Mouse (Mus musculus) mouse trophoblast stem cell (cell line): ENCODE measurements around the gene Psen2.

Experiments
- in situ Hi-C, 2 experiments: fragments of 300-500 bp; cut with MseI, MboI; formaldehyde crosslinking; loops; 2 replicates in 1 of 2; 3 replicates in 1 of 2; pipeline ENCODE4 v1.15.1; 2025

Gene Psen2

GRCm38 (mm10) chr1:180277563-180277962 lies 14.3 kb upstream of the Psen2 start:
- in situ Hi-C loops = no loop called here

DNA sequence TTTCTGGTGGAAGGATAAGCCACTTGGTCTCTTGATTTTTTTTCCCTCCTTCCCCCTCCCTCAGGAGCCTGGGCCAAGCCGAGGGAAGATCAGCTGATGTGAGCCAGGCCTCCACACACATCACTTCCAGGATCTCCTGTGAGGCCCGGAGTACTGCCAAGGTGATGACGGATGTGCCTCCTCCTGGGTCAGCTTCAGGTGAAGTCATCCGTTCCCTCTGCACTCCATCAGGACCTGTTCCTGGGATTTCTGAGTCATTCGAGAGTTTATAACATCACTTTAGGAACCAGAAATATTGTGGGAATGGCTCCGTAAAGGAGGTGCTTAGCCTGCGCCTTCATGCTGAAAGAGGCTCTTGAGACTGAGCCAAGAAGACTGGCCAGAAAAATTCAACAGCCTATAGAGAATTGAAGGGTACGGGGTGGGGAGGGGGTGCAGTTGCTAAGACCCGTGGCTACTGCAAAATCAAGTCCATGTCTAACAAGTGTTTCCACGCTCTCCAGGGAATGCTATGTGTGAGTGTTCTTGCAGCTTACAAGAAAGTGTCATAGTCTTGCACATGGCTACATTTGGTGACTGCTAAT lies 11.6 kb upstream of the Psen2 start:
- in situ Hi-C loops = no loop called here

- in situ Hi-C loops = loop anchor here (5.0 kb wide), 2 partner anchors 138 to 158 kb away; no protein-coding TSS in a partner anchor
These were observed 5.8 kb upstream of the Psen2 start for GRCm38 (mm10) chr1:180269033-180269432.

- in situ Hi-C loops = loop anchor here (5.0 kb wide), 2 partner anchors 139 to 159 kb away; no protein-coding TSS in a partner anchor
These were observed 5.2 kb upstream of the Psen2 start for GRCm38 (mm10) chr1:180268249-180269031.

GRCm38 (mm10) chr1:180267151-180267550 lies 3.9 kb upstream of the Psen2 start:
- in situ Hi-C loops = loop anchor here (5.0 kb wide), 2 partner anchors 140 to 160 kb away; no protein-coding TSS in a partner anchor

GRCm38 (mm10) chr1:180265399-180265798 lies 2.2 kb upstream of the Psen2 start:
- in situ Hi-C loops = loop anchor here (5.0 kb wide), 2 partner anchors 142 to 162 kb away; no protein-coding TSS in a partner anchor

DNA sequence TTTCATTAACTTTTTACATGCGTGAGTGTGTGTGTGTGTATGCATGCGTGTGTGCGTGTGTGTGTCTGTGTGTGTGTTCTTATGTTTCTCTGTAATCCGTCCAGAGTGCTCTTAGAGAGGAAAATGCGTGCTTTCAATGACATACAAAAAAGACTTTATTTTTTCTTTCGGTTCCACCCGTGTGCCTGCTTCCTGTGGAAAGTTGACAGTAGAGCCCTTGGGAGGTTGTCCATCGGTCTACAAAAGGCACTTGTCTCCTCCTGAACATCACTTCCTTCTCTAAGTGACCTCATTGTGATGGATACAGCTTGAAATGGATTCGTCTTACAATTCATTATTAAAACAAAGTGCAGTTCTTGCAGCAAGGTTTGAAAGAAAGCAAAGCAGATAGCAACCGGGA lies 1.6 kb upstream of the Psen2 start:
- in situ Hi-C loops = loop anchor here (5.0 kb wide), 2 partner anchors 142 to 162 kb away; no protein-coding TSS in a partner anchor

DNA sequence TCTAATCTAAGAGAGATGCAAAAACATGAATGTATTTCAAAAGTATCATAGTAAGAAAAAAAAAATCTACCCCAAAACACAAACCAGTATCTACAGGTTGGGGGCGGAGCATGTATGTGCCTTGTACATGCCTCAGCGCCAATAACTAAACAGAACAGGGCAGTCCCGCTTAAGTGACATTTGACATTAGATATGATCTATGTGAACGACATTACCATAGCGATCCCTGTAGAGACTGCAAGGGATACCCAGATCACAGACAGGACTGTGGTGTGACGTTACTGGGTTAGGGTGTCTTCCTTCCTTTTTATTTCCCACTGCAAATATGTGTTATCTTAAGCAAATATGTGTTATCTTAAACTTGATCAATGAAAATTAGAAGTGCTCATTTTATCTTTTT lies 1.2 kb upstream of the Psen2 start:
- in situ Hi-C loops = no loop called here

DNA sequence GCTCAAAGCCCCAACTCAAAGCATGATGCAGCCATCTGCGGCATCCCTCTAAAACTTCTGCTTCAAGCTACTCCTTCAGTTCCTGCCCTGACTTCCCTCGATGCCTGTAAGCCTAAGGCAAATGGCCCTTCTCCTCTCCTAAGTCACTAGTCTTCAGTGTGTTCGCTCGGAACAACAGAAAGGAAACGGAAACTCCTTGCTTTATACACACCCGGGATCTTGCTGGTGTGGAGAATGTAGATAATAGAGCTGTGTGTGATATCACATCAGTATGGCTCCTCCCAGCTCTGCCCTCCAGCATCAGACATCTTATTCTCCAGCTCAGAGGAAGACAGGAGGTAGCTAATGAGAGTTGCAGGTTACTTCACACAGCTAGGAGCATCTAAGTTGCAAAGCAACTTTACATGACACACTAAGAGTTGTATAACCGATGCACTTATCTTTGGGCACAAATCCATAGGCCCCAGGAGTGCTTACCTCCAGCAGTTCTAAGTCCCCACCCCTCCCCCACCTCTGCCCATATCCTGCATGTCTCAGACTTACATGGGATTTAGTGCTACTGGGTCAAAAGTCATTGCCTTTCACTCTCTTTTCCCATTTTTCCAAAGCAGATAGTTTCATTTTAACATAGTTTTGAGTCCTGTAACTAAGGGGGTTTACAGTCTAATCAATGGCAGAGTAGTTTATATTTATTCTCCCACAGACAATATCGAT lies 1.2 kb downstream of the Psen2 start:
- in situ Hi-C loops = no loop called here

GRCm38 (mm10) chr1:180261415-180261814 lies 1.8 kb downstream of the Psen2 start:
- in situ Hi-C loops = no loop called here

GRCm38 (mm10) chr1:180260886-180261285 lies 2.4 kb downstream of the Psen2 start:
- in situ Hi-C loops = no loop called here

- in situ Hi-C loops = no loop called here
These were observed 3.5 kb downstream of the Psen2 start for GRCm38 (mm10) chr1:180259753-180260152.

GRCm38 (mm10) chr1:180257446-180257845 lies 5.8 kb downstream of the Psen2 start:
- in situ Hi-C loops = no loop called here

- in situ Hi-C loops = no loop called here
These were observed 6.4 kb downstream of the Psen2 start for GRCm38 (mm10) chr1:180256866-180257265.

GRCm38 (mm10) chr1:180256138-180256674 lies 7.0 kb downstream of the Psen2 start:
- in situ Hi-C loops = no loop called here

DNA sequence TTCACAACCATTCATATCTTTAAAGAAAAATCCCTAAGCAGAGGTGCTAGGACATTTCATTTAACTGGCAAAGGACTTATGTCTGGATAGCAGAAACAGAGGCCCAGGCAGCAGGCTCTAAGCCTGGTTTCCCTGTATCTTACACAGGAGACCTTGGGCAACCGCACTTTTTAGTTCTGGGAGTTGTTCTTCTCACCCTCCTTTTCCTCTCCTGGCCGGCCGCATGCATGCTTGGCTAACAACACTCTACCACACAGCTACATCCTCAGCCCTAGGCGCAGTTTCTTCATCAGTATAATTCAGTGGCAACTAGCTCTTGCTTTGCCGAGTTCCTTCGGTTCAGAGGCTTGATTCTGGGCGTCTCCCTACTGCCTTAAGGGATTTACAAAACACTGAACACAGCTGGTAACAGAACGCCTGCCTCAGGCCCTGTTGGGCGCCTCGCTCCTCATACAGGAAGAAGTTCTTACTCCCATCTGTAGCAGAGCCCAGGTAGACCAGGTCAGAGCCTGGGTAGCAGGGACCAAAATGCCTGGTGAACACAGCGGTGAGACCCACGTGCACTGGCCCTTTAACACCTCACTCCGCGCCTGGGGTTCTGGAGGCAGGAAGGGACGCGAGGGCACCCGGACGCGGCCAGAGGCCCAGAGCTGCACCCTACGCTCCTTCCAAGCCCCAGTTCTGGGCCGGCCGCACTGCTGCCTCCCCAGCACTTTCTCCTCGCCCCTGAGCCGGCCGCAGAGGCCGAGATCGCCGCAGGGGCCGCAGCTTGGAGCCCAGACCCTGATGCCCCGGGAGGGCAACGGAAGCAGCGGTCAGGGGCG lies 7.7 kb downstream of the Psen2 start:
- in situ Hi-C loops = no loop called here

DNA sequence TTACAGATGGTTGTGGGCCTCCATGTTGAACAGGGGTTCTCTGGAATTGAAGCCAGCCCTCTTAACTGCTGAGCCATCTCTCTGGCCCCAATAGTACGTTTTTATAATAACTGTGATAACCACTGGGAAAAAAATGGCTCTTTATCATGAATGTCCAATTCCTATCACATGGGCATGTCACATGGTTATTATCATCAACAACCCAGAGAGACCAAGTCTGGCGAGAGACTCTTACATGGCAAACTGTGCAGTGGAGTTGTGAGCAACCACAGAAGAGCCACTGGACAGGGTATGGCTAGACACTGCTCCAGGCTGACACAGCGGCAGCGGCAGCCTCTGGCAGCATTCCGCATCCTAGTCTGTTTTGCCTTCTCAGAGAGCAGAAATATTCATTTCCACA lies 8.9 kb downstream of the Psen2 start:
- in situ Hi-C loops = no loop called here

DNA sequence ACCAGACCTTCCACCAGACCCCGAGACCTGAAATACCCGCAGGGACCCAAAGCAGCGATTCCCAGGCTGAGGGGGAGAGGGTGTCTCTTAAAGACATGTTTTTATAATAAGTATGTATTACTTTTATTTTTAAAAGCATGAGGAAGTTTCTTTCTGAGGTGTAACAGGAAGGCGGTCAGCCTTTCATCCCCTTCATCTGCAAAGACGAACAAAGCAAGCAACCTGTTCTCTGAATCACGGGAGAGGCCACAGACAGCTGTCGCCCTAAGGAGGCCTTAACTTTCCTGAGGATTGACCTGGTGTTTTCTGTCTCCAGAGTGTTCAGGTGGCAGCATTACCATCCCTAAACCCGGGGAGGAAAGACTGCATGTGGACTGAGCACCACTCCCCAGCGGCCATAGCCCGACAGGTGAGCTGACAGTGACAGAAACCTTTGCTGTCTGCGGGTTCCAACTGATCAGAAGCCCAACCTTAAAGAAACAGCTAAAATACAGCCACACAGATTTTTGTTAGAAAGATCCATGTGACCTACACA lies 10.5 kb downstream of the Psen2 start:
- in situ Hi-C loops = no loop called here

GRCm38 (mm10) chr1:180251176-180252048 lies 11.8 kb downstream of the Psen2 start:
- in situ Hi-C loops = no loop called here

GRCm38 (mm10) chr1:180250441-180250830 lies 12.8 kb downstream of the Psen2 start:
- in situ Hi-C loops = no loop called here
